Comparison of ENCODE assay signal across 8 mouse cellular contexts in the genomic region with DNA sequence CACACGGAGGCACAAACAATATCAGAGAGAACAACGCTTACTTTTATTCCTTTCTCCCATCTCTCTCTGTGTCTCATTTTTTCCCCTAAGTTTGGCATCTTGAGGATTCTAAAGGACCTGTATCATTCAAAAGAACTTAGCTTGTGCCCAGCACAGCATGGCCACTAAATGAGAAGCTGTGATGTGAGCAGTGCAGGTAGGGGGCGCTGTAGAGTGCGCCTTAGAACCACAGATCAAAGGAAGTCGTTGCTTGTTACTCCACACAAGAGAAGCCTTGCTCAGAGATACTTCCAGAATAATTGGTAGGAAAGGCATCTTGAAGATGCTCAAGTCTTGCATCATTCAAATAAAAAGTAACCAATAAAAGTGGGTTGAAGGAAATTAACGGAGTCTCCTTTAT.
A peak's percentile ranks its signal among the peaks of the same experiment; 100 is the strongest.
DNase-seq lines count a peak whose midpoint lies in the region; ATAC-seq and TF ChIP-seq lines count a peak whose summit lies in the region.
"Had no signal": no experiment of that assay in that cellular context is flagged by ENCODE, and none has a peak within 500 bp of the region (broad histone marks: within the 10 kb centered on the region; RNA-seq: fewer than 3 reads in every experiment).

No protein-coding gene starts in this region.

- no peaks in the 10 kb centered on the region; the same call in 1 of the 2 replicates for H3K27me3 ChIP-seq in G1E (ENCODE audit: insufficient read depth, low read length)
- H3K27me3 ChIP-seq: midbrain, embryonic 12.5 days had no signal

- H3K9me3 ChIP-seq in G1E (replicated peaks) = no peaks in the 10 kb centered on the region
- H3K9me3 ChIP-seq: midbrain, embryonic 12.5 days had no signal

- no peak overlapping the region for H3K27ac ChIP-seq in bone marrow macrophage, adult 2 months (ENCODE audit: insufficient read depth, low read depth, low read length)
- H3K27ac ChIP-seq: midbrain, embryonic 12.5 days had no signal

- TF ChIP-seq CTCF in G1E (IDR thresholded peaks at IDR 0.05; ENCODE audit: low read depth, low read length) = peak; percentile 51
- peak; percentile 59; the same call in 1 of the 2 replicates for TF ChIP-seq CTCF in bone marrow macrophage, adult 2 months (IDR thresholded peaks at IDR 0.05; ENCODE audit: low read depth, low read length)

- H3K4me1 ChIP-seq in G1E (ENCODE audit: insufficient read depth, low read depth, low read length) = no peaks in the 10 kb centered on the region
- H3K4me1 ChIP-seq in bone marrow macrophage, adult 2 months (ENCODE audit: control insufficient read depth, insufficient read depth, low read length) = no peaks in the 10 kb centered on the region

- no peak overlapping the region for H3K4me3 ChIP-seq in G1E (ENCODE audit: low read depth, low read length)
- H3K4me3 ChIP-seq in bone marrow macrophage, adult 2 months (ENCODE audit: insufficient read depth, low read length) = no peak overlapping the region
- H3K4me3 ChIP-seq: midbrain, embryonic 12.5 days had no signal

- ATAC-seq in G1E (ENCODE audit: extremely low read depth, insufficient number of reproducible peaks, low FRiP score, poor library complexity, severe bottlenecking) = no peak

- no peaks in the 10 kb centered on the region for H3K36me3 ChIP-seq in G1E (replicated peaks)
- H3K36me3 ChIP-seq: midbrain, embryonic 12.5 days had no signal

- peak; percentile 51 for DNase-seq in layer of hippocampus, adult 11-12 months (ENCODE audit: low spot score)
- no peak for DNase-seq in layer of hippocampus, adult 9-11 months
- no peak for DNase-seq in G1E (ENCODE audit: low spot score)
- peak; percentile 44 for DNase-seq in gastrocnemius, postnatal 10 days
- peak; percentile 24 to 38 for DNase-seq in lung, adult 18-20 months
- DNase-seq in testis, postnatal 14 days (ENCODE audit: low spot score) = peak; percentile 23

- TF ChIP-seq POLR2A in bone marrow macrophage, adult 2 months (IDR thresholded peaks at IDR 0.05; ENCODE audit: borderline replicate concordance, low read depth, low read length) = no peak

Comparison
In these comparisons a context has a peak if more than half of its experiments do, and no peak if none do; other contexts are left out.
1. DNase-seq: peak in layer of hippocampus, adult 11-12 months (single experiment), gastrocnemius, postnatal 10 days (single experiment), lung, adult 18-20 months (2 of 2) and testis, postnatal 14 days (single experiment); none in layer of hippocampus, adult 9-11 months (single experiment) and G1E (single experiment).